Comparison of ENCODE assay signal across 9 mouse cellular contexts in genomic region chr4:149586783-149587595, GRCm38 (mm10). TPM values are rescaled to one million over a fixed set of nuclear protein-coding genes. Genes with fewer than 3 reads are reported as not detected.
DNase-seq lines count a peak whose midpoint lies in the region; ATAC-seq and TF ChIP-seq lines count a peak whose summit lies in the region.
"Had no signal": no experiment of that assay in that cellular context is flagged by ENCODE, and none has a peak within 500 bp of the region (broad histone marks: within the 10 kb centered on the region; RNA-seq: fewer than 3 reads in every experiment).

No protein-coding gene starts in this region.

- TF ChIP-seq CTCF in gastrocnemius, adult 2 months (IDR thresholded peaks at IDR 0.05) = no peak
- TF ChIP-seq CTCF in C2C12 (IDR thresholded peaks at IDR 0.05; ENCODE audit: control insufficient read depth, insufficient read depth, insufficient read length) = no peak
- TF ChIP-seq CTCF in forebrain, postnatal 0 days (IDR thresholded peaks at IDR 0.05; ENCODE audit: low read depth) = no peak
- no peak for TF ChIP-seq CTCF in lung, postnatal 0 days (IDR thresholded peaks at IDR 0.05)

- H3K27ac ChIP-seq in gastrocnemius, adult 2 months = peak overlapping the region; percentile 73
- peak overlapping the region; percentile 84 for H3K27ac ChIP-seq in forebrain, postnatal 0 days (ENCODE audit: low read depth, low read length)
- H3K27ac ChIP-seq in lung, postnatal 0 days (ENCODE audit: low read length) = peak overlapping the region; percentile 26; the same call in 1 of the 2 replicates

- peak; percentile 60 for ATAC-seq in forebrain, postnatal 0 days
- ATAC-seq in lung, postnatal 0 days = peak; percentile 44

- peaks cover 46% of the 10 kb centered on the region for H3K79me2 ChIP-seq in C2C12 (ENCODE audit: control insufficient read depth, insufficient read depth)

- H3ac ChIP-seq in C2C12 (ENCODE audit: control insufficient read depth, insufficient read length, low read depth) = peak overlapping the region; percentile 95

- H3K36me3 ChIP-seq in C2C12 (ENCODE audit: control insufficient read depth, insufficient read depth) = no peaks in the 10 kb centered on the region
- no peaks in the 10 kb centered on the region for H3K36me3 ChIP-seq in forebrain, postnatal 0 days (ENCODE audit: insufficient read depth)
- no peaks in the 10 kb centered on the region for H3K36me3 ChIP-seq in lung, postnatal 0 days (ENCODE audit: insufficient read depth, low read length)
- H3K36me3 ChIP-seq: G1E had no signal

- no peak for TF ChIP-seq EP300 in lung, postnatal 0 days (IDR thresholded peaks at IDR 0.05)

- peak overlapping the region; percentile 96 for H3K4me2 ChIP-seq in forebrain, postnatal 0 days (ENCODE audit: low read depth)
- H3K4me2 ChIP-seq in lung, postnatal 0 days (replicated peaks; ENCODE audit: low read depth, low read length) = peak overlapping the region; percentile 95

- H3K27me3 ChIP-seq in C2C12 (ENCODE audit: control insufficient read depth, insufficient read depth, insufficient read length) = peaks cover 8% of the 10 kb centered on the region
- H3K27me3 ChIP-seq in forebrain, postnatal 0 days (ENCODE audit: insufficient read depth, low read length) = no peaks in the 10 kb centered on the region
- H3K27me3 ChIP-seq in lung, postnatal 0 days (replicated peaks; ENCODE audit: insufficient read depth, low read length) = no peaks in the 10 kb centered on the region

- peaks cover 9% of the 10 kb centered on the region; the same call in 1 of the 2 replicates for H3K4me1 ChIP-seq in forebrain, postnatal 0 days (ENCODE audit: insufficient read depth)
- H3K4me1 ChIP-seq in lung, postnatal 0 days (ENCODE audit: insufficient read depth, low read depth, low read length) = no peaks in the 10 kb centered on the region

- no peaks in the 10 kb centered on the region for H3K9me3 ChIP-seq in forebrain, postnatal 0 days (ENCODE audit: low read length)
- H3K9me3 ChIP-seq in lung, postnatal 0 days (ENCODE audit: low read length) = no peaks in the 10 kb centered on the region

- WGBS in forebrain, postnatal 0 days = under 1% methylated on average over 72 of the region's 72 CpGs
- WGBS in lung, postnatal 0 days = 1% methylated on average over 68 of the region's 72 CpGs

- peak; percentile 57 for DNase-seq in gastrocnemius, adult 2 months
- no peak for DNase-seq in gastrocnemius, postnatal 36 days
- peak; percentile 70 to 79 for DNase-seq in cerebellum, adult 18-20 months
- peak; percentile 53 for DNase-seq in forebrain, postnatal 0 days
- peak; percentile 19 for DNase-seq in kidney, adult 9 months
- peak; percentile 44 for DNase-seq in lung, postnatal 0 days (ENCODE audit: low spot score)
- DNase-seq in right cerebral cortex, postnatal 4 days = peak; percentile 70

- intact Hi-C loops in gastrocnemius, adult 2 months (cut with DNase I) = no loop called here
- intact Hi-C loops in gastrocnemius, postnatal 36 days (cut with DNase I) = loop anchor here (5.0 kb wide), 1 partner anchor 35 kb away; no protein-coding TSS in a partner anchor

- peak overlapping the region; percentile 89 for H3K4me3 ChIP-seq in gastrocnemius, adult 2 months
- H3K4me3 ChIP-seq in C2C12 (ENCODE audit: insufficient read depth, poor library complexity, severe bottlenecking) = peak overlapping the region; percentile 56
- H3K4me3 ChIP-seq in forebrain, postnatal 0 days (ENCODE audit: low read depth, low read length) = peak overlapping the region; percentile 96
- peak overlapping the region; percentile 76 for H3K4me3 ChIP-seq in lung, postnatal 0 days (ENCODE audit: low read depth, low read length)

- peak overlapping the region; percentile 93 for H3K9ac ChIP-seq in forebrain, postnatal 0 days
- H3K9ac ChIP-seq in lung, postnatal 0 days (replicated peaks; ENCODE audit: low read depth) = peak overlapping the region; percentile 68

- H3K79me3 ChIP-seq in C2C12 (ENCODE audit: low read depth) = peaks cover 17% of the 10 kb centered on the region

TF ChIP-seq in C2C12, 6 proteins besides CTCF, POLR2A, EP300 and RAD21:
- TF ChIP-seq MYOD1 (IDR thresholded peaks at IDR 0.05; ENCODE audit: control insufficient read depth, insufficient read length, low read depth) (no peak), USF1 (IDR thresholded peaks at IDR 0.05; ENCODE audit: low read depth) (no peak), CEBPB (IDR thresholded peaks at IDR 0.05; ENCODE audit: low read depth) (no peak), FOSL1 (IDR thresholded peaks at IDR 0.05; ENCODE audit: insufficient read depth, low read length, poor library complexity, severe bottlenecking) (no peak), MYOG (IDR thresholded peaks at IDR 0.05; ENCODE audit: control insufficient read depth, extremely low read depth, insufficient read length) (no peak), MAX (IDR thresholded peaks at IDR 0.05) (no peak)

RNA-seq across cellular contexts. Expression of gene Clstn1, which starts 0.7 kb away (rescaled TPM):
- 10 to 100 TPM; 24.0 to 38.2 TPM for total RNA-seq in gastrocnemius, adult 2 months (2021)
- total RNA-seq in gastrocnemius, postnatal 36 days (2021) = 10 to 100 TPM; 23.6 to 28.3 TPM
- 45.3 TPM for polyA plus RNA-seq in C2C12 (2012; fragmentation: generic; extraction: Trizol)
- 367 and 451 TPM in 2 replicates for total RNA-seq in forebrain, postnatal 0 days (2014; rRNA removed)
- 142 and 179 TPM in 2 replicates for polyA plus RNA-seq in forebrain, postnatal 0 days (2015; fragmentation: Nextera tagmentation; extraction: Ambion mirVana)
- polyA plus RNA-seq in lung, postnatal 0 days (2015; fragmentation: Nextera tagmentation; extraction: Ambion mirVana) = 43.6 and 48.7 TPM in 2 replicates

Comparison
In these comparisons a context has a peak if more than half of its experiments do, and no peak if none do; other contexts are left out.
1. DNase-seq: peak in gastrocnemius, adult 2 months (single experiment), cerebellum, adult 18-20 months (2 of 2), forebrain, postnatal 0 days (single experiment), kidney, adult 9 months (single experiment), lung, postnatal 0 days (single experiment) and right cerebral cortex, postnatal 4 days (single experiment); none in gastrocnemius, postnatal 36 days (0 of 2).
2. H3K27ac ChIP-seq: peak in every context shown above with its lines; median percentile 84 in forebrain, postnatal 0 days; 73 in gastrocnemius, adult 2 months; 26 in lung, postnatal 0 days.
3. Peak in every context shown above with its lines, with median percentiles within 50 percentile points of each other: H3K4me3 ChIP-seq.